Mouse (Mus musculus) heart, embryonic 11.5 days (tissue): ENCODE data around the gene Gm2022. TPM values are rescaled to one million over a fixed set of nuclear protein-coding genes. Genes with fewer than 3 reads are reported as not detected.

Experiments
- polyA plus RNA-seq: library from polyadenylated mRNA; unstranded; fragments of >200 nt; fragmentation: Nextera tagmentation; extraction: Ambion mirVana; gene quantifications from 2 replicates; pipeline ENCODE4 v1.2.1, GENCODE M21; 2014

Gene Gm2022
- polyA plus RNA-seq, 1 experiment from 2014 or later = not detected

Other genes with a start within 250 kb of the Gm2022 start
- not detected in 2 replicates for gene Gm21319, start 119.6 kb upstream of the Gm2022 start, polyA plus RNA-seq
- gene Gm21936, start 99.9 kb upstream of the Gm2022 start, polyA plus RNA-seq = not detected in 2 replicates
- not detected in 2 replicates for gene BB287469, start 78.8 kb upstream of the Gm2022 start, polyA plus RNA-seq
- not detected in 2 replicates for gene Gm2001, start 53.0 kb upstream of the Gm2022 start, polyA plus RNA-seq
- gene Gm2016, start 21.3 kb upstream of the Gm2022 start, polyA plus RNA-seq = not detected in 2 replicates
- gene Gm2035, start 24.5 kb downstream of the Gm2022 start, polyA plus RNA-seq = not detected in 2 replicates
- gene Gm2042, start 58.7 kb downstream of the Gm2022 start, polyA plus RNA-seq = not detected in 2 replicates
- gene Gm2075, start 116.5 kb downstream of the Gm2022 start, polyA plus RNA-seq = not detected in 2 replicates
- gene Gm6803, start 123.4 kb downstream of the Gm2022 start, polyA plus RNA-seq = not detected in 2 replicates
- not detected in 2 replicates for gene Gm2056, start 131.6 kb downstream of the Gm2022 start, polyA plus RNA-seq
- gene Gm16368, start 188.3 kb downstream of the Gm2022 start, polyA plus RNA-seq = not detected in 2 replicates